Mouse (Mus musculus) C2C12 (cell line): ENCODE results near the gene Gk5.

ENCODE experiments used
- CEBPB ChIP-seq: IDR thresholded peaks from one replicate; pipeline ENCODE4 v1.6.1; 2011; ENCODE audit warnings: low read depth, mild to moderate bottlenecking, control low read depth, moderate library complexity
- CTCF ChIP-seq: IDR thresholded peaks from one replicate; pipeline ENCODE4 v1.5.1; 2011; ENCODE audit not compliant: control insufficient read depth, insufficient read depth, insufficient read length
- MAX ChIP-seq: IDR thresholded peaks from one replicate; pipeline ENCODE4 v1.6.1; 2011; ENCODE audit warnings: mild to moderate bottlenecking, control low read depth
- MYOG ChIP-seq: IDR thresholded peaks from one replicate; pipeline ENCODE4 v1.6.1; 2011; ENCODE audit not compliant: control insufficient read depth, insufficient read length; ENCODE audit errors: extremely low read depth

- no peak for TF ChIP-seq CTCF
- TF ChIP-seq MAX = no peak
- TF ChIP-seq MYOG = no peak
- no peak for TF ChIP-seq CEBPB
Observed at GRCm38 (mm10) chr9:96220419-96220818, 101.3 kb downstream of the Gk5 start.
